Mouse (Mus musculus) B cell, adult 2 months (primary cell): ENCODE data around the gene Tmem202.

Experiments
- DNase-seq, 2 experiments: peaks; one replicate each; pipeline ENCODE4 v3.0.0; 2022

Tmem202 gene

DNA sequence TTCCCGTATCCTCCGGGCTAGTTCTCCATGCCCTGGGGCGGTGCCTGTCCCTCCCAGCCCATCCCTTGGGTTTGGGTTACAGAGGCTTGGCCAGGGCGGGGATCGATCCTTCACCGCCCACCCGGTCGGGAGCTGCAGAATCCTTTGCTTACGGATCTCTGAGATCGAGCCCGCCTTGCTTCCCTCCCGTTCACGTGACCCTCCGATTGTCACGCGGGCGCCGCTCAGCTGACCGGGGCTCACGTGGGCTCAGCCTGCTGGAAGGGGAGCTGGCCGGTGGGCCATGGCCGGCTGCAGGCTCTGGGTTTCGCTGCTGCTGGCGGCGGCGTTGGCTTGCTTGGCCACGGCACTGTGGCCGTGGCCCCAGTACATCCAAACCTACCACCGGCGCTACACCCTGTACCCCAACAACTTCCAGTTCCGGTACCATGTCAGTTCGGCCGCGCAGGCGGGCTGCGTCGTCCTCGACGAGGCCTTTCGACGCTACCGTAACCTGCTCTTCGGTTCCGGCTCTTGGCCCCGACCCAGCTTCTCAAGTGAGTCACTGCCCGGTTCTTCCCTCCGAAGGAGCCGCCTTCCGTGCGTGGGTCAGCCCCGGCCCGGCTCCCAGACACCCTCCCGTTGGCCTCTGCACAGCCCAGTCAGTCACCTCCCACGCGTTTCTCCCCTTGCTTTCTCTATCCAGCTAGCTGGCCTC is at the start of gene Tmem202, which contains the start of gene Hexa:
Tmem202 (minus strand) TSS at position 407 of the 697 bp plus-strand sequence.
Hexa (plus strand) TSS at position 100 of the 697 bp plus-strand sequence.
- peak; percentile 82 for DNase-seq

DNA sequence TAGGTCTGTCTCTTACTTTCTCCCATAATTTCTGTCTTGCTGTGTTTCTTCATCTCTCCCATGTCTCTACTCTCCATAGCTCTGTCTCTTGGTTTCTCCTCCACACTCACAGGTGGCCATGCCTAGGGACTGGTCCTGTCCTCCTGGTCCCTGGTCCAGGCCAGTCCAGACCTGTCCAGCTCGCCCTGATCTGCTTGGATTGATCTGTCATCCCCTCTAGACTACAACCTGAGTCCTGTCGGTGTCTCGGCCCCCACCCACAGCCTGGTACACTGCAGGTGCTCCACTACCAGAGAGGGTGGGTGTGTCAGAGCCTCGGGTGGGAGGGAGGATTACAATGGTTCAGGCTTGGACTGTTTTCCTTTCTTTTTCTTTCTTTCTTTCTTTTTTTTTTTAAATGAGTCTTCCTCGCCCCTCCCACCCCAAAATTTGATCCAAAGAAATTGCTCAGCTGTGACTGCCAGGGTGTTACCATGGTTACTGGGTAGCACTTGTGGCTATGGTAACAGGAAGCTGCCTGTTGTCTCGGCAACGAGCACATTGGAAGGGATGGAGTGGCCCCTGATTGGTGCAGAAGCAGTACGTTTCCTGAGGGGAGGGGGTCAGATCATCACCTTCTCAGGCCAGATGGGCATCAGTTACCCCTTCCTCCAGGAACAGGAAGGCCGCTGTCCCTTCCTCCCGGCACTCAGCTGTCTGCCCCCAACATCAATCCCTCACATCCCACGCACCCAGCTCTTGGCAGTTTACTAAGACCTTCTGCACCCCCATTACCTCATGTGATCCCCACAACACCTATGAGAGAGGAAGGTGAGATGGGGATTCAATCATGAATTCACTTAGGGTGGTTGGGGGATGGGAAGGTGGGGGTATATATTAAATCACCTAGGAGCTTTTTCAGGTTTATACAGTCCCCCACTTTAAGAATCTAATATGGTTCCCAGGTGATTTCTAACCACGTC is 49.3 kb upstream of the Tmem202 start:
- DNase-seq = no peak

DNA sequence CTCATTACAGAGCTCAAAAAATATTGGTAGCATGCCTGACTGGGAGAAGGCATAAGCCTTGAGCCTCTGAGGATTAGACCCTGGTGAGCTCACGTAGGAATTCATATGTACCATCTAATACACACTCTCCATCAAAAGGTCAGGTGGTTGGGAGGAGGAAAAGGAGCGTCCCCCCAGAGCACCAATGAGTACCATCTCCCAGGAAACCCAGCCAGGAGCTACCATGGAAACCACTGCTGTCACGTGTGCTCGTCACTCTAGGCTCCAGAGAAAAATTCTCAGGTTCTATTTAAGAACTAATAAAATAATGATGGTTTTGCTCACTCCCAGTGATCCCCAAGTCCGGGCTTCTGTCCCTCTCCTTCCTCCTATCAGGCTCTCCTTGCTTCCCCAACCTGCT is 48.6 kb upstream of the Tmem202 start:
- DNase-seq = no peak

DNA sequence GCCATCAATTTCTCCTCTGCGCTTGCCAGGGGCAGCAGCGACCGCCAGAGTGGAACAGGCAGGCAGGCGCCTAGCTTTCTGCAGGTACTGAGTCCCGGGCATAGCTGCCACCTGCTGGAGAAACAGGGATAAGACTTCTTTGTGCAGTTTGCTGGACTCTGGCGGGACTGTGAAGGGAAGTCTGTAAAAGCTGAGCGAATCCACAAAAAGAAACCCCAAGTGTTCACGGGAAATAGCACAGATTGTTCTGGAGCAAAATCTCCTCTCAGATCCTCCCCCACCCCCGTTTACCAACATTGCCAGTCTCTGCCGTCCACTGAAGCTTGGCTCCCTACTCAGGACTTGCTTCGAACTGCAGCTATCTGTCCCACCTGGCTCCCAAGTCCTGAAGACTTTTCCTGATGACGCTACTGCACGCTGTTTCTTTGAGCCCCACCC is 45.2 kb upstream of the Tmem202 start:
- peak; percentile 73 to 76 for DNase-seq

DNA sequence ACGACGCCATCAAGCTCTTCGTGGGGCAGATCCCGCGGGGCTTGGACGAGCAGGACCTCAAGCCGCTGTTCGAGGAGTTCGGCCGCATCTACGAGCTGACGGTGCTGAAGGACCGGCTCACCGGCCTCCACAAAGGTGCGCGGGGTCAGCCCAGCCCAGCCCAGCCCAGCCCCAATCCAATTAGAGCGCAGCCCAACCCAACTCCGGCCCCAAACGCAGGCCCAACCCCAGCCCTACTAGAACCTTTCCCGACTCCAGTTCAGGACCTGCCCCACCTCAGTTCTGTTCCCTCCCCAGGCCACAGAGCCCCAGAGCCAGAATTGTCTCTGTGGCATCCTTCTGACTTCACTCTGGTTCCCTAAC is 38.8 kb upstream of the Tmem202 start:
- no peak for DNase-seq

DNA sequence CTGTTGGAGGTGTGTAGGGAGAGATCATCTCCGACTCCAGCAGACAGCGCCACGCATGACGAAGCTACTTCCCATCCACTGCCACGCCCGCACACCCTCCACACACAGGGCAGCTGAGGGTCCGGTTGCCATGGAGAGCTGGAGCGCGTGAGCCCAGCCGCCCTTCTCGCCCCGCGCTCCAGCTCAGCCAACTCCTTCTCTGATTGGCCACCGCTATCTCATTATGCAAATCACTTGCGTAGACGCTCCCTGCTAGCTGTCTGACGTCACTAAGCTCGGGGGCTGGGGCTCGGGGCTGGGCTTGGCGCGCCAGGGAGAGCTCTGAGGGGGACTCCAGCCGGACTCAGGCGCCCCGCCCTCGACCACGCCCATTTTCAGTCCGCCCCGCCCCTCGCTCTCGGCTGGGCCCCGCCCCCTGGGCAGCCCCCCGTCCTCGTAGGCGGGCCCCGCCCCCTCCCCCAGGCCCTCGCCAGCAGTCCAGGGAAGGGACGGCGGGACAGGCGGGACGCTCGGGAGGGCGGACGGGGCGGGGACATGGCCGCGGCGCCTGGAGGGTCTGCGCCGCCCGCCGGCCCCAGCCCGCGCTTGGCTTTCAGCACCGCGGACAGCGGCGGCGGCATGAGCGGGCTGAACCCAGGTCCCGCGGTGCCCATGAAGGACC is 38.3 kb upstream of the Tmem202 start, which contains the start of gene Celf6:
Celf6 (plus strand) TSS at position 74 of the 661 bp plus-strand sequence.
- peak; percentile 69 to 70 for DNase-seq

DNA sequence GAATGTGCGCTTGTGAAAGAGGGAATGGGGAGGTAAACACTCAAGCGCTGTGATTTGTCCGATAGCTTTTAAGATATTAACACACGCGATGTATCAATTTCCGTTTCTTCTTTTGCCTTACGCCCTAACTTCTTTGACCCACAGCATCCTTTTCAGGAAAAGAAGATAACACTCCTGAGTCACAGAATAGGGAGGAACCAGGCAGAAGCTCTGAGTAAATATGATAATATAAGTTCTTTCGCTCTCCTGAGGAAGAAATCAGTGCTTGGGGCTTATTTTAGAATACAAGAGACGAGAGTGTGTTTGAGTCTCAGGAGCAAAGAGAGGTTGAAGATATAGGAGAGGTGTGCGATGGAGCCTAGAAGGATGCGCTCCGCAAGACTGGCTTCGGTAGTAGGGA is 37.8 kb upstream of the Tmem202 start:
- DNase-seq = no peak

DNA sequence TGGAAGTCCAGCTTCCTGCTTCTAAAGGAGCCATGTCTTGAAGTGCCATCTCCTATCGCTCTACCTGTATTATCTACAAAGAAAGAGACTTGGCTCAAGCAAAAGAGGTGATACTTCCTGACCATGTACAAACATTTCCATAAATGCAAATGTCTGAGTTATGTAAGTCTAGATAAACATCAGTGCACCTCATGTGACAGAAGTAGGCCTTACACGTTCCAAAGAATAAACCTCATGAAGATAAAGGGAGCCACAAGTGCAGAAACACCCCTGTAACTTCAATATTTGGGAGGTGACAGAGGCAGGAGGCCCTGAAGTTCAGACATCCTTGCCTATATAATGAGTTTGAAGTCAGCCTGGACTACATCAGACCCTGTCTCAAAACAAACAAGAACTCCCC is 32.2 kb upstream of the Tmem202 start:
- no peak for DNase-seq

DNA sequence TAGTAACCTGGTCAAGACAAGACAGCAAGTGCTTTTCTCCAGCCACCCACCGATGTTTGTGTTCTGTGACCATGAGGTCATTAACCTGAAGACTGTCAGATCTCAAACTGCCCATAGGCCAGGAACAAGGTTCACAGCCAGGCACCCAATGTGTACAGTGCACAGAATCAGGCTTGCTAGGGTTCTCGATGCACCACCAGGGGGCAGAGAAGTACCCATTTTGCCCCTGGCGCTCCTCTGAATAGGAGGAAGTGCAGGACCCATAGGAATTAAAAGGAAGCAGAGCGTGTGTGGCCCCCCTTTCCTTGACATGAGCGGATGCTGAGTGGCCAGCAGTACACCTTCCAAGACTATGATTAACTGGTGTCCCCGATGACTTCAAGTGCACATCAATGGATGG is 27.5 kb upstream of the Tmem202 start:
- DNase-seq = peak; percentile 75 to 81

DNA sequence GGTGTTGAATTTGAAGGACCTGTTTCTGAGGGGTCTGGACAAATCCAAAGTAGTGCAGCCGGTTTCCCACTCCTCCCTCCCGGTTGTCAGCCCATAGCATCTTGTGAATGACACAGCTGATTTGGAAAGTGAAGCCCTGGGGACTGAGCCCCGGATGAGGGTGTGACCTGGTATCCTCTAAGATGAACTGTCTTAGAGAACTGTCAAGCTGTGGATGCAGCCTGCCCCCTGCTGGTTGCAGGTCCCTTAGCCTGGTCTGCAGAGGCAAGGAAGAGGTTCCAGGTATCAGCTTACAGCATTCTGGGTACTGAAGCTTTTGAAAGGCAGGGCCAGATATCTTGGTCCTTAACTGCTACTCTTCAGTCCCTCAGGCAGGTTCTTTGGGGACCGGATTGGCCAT is 26.0 kb upstream of the Tmem202 start:
- DNase-seq = peak; percentile 87

DNA sequence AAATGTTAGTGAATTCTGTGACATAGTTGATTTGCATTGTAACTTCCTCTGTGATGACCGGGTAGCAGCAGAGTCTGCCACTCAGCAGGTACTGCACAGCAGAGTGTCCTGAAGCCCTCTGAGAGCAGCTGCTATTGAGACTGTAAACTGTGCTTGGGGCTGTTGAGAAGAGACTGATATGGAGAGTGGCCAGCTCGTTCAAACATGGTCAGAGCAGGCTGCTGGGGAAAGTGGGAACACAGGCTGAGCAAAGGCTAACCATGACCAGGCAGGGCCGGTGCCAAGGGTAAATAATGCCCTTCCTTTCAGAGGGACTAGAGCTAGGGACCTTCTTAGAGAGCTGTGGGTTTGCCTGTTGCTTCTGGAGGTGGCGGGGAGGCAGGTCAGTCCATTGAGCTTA is 14.1 kb upstream of the Tmem202 start:
- DNase-seq = no peak

DNA sequence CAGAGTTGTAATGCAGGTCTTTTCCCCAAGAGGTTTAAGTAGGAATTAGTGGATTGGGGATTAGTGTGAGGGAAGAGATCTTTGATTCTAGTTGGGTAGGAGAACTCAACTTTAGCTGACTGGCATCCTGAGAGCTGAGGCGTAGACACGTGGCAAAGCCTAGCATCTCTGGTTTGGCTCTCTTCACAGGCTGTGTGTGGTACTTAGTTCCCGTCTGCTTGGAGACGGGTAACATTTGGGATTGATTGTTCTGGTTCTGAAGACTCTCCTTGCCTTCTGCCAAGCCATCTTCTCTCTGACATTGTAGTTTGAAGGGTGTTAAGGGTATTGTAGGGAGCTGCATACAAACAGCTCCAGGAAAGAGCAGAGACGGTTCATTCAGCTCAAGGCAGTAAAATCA is 13.0 kb upstream of the Tmem202 start:
- DNase-seq = no peak

DNA sequence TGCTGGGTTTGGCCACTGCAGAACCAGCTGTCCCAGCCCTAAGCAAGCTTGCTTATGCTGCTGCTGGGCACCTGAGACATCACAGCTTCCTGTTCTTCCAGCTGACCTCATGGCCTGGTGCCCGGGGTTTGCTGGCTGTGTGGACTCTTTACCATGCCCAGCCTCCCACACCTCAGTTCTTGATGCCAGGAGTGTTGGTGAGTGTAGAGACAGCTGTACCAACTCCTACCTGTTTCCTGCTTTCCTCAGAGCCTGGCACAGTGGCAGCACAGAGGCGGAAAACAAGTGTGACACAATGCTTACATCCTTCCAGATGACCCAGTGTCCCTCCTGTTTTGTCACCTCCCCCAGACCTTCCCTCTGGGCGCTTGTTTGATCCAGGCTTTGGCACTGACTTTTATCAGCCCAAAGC is 12.0 kb upstream of the Tmem202 start:
- no peak for DNase-seq

DNA sequence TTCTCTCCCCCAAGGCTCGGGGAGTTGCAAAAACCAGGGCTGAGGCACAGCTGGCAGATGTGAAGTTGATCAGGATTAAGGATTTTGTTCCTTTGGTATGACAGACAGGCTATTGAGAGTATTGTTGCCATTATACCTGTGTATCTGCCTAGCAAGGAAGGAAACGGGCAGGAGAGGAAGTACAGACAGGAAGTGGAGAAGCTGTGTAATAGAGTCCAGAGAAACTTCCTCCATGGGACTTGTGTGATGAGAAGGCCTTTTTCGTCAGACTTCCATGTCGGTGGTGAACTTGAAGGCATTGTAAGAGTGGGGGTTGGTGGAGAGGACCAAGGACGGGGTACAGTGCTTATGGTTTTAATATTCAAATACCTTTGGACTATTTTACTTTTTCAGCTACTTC is 11.4 kb upstream of the Tmem202 start:
- no peak for DNase-seq

DNA sequence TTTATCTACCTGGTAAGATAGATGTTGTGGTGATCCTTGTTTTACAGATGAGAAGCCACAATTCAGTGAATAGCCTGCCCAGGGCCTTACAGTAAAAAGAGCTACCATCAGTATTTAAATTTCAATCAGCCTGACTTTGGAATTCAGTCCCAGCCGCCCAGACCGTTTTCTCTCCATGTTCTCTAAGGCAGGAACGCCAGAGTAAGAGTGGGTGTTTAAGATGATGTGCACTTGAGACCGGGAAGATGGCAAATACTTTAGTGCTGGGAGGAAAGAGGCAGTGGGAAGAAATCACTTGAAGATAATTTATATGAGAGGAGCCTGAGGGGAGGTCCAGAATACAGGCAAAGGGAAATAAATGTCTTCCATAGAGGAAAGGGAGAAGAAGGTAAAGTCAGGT is 10.4 kb upstream of the Tmem202 start:
- no peak for DNase-seq

DNA sequence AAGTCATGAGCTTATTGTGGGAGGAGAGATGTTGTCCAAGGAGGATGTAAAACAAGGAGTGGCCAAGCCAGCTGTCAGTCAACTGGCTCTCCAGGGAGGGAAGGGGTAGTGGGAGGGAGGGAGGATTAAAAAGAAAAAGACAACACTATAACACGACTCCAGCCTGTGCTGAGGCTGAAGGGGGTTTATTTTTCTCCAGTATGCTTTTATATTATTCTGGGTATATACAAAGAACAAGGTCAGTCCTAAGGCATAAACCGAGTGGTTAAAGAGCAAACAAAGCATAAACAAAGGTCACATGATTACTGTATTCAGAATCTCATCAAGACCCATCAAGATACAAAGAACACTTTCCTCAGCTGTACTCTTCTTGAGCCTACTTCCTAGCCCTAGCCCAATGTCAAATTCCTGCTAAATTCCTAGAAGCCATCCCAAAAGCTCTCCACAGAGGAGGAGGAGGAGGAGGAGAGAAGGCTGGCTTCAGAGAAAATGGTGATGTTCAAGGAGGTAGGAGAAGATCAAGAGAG is 9.4 kb upstream of the Tmem202 start:
- DNase-seq = no peak

DNA sequence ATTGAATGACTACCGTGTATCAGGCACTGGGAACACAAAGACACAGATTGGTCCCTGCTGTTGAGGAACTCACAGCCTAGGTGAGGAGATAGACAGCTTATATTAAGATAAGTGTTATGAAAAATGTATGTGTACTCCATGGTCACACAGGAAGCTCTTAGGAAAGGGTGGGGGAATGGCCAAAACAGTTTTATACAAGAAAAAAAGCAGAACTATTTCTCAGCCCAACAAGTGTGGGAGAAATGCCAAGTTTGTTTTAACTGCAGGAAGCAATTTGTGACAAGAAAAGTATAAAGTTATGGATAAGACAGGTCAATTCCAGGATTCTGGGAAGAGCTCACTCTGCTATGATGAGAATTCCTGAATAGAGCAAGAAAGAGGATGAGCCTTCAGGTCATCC is 8.2 kb upstream of the Tmem202 start:
- no peak for DNase-seq

DNA sequence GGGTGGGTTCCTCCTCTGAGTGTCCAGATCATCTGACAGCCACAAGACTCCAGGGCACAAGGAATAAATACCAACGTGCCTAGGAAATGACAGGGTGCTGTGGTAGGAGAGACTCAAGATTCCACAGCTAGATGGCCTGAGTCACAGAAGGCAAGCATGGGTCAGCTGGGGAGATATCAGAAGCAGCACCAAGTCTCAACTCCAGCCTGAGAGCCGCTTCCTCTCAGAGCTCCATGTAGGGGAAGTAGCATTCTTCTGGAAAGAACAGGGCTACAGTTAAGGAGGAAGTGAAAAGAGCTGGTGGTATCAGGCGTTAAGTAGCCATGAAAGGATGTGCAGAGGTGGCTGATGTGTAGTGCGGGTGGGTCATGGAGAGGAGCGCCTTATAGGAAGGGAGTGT is 5.1 kb upstream of the Tmem202 start:
- peak; percentile 28 to 37 for DNase-seq

DNA sequence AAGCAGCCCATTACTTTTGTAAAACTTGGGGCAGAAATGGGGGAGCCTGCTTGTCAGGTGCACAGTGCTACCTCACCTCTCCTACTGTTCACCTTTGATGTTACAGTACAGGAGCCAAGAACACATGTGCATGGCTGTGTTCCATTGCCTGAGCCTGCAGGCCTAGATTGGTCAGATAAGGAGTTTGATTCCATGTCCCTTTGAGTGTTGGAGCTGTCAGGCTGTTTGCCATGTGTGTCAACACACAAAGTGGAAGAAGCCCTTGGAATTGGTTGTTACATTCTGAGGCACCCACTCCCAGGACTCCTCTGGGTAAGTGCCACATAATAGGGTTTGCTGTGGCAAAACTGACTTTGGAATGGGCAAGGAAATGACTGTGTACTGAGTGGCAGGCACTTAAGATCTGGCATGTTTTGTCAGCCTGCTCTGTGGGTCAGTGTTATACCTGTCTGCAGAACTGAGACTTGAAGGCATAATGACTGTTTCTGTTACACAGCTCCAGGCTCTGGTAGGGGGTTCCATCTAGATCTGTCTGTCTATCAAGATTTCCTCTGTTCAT is 3.2 kb upstream of the Tmem202 start:
- no peak for DNase-seq

DNA sequence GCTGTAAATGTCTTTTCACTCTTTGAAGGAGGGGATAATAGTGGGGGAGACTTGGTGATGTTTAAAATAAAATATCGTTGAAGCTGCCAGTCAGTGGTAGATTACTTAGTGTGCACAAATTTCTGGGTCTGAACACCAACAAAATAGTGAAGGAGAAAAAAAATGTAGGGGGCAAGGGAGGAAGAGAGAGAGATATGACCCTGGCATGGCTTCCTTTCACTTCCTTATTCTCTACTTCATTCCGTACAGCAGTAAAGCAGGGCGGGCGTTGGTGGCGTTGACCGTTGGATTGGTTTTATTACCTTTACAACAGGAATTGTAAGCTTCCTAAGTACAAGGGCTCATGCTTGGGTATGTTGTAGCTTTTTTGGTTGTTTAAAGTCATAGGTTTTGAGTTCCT is 2.0 kb upstream of the Tmem202 start:
- DNase-seq = peak; percentile 38 to 41

DNA sequence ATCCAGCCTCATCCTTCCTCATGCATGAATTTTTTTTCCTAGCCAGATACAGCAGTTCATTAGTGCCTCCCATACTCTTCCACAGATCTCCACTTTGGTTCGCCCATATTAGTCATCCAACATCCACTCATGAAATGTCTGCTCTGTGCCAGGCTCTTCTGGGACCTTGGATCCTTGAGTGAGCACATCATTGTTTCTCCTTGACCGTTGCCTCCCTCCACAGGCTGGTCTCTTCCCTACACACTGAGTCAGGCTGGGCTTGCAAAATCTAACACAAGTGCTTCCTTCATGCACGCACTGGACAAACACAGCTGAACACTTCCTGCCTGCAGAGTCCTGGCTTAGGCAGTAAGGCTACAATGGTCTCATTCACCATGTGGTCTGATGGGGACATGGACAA is 2.0 kb downstream of the Tmem202 start:
- DNase-seq = no peak

DNA sequence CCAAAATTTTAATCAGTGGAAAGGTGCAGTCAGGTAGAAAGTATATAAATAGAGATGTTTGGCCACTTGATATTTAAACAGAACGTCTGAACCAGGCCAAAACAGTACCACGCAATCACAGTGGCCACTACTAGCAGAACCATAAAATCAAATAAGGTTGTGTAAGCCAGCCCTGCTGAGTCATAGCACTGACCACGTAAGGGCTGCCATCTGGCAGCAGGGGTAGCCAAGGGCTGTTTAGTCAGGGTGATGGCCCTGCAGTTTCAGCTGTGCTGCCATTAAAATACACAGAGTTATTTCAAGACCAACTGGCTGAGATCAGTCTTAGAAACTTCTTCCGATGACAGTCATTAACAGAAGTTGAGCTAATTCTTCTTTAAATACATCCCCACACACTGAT is 5.8 kb downstream of the Tmem202 start:
- no peak for DNase-seq

DNA sequence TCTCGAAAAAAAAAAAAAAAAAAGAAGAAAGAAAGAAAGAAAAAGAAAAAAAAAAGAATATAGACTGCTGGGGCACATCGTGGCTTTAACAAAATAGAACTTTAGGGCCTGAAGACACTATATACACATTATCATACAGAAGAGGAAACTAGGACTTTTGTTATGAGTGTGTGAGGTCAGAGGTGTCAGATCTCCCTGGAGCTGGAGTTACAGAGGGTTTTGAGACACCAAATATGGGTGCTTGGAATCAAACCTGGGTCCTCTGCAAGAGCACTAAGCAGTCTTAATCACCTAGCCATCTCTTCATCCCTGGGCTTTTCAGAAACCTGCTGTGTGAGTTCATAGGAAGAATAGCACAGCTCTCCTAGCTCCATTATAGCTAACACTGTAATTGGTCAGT is 6.2 kb downstream of the Tmem202 start:
- no peak for DNase-seq
